Mouse (Mus musculus): Measurements from ENCODE around the gene Ppm1n. TPM values are rescaled to one million over a fixed set of nuclear protein-coding genes. Genes with fewer than 3 reads are reported as not detected.
A peak's percentile ranks its signal among the peaks of the same experiment; 100 is the strongest.

Ppm1n gene
- polyA plus RNA-seq, 1 experiment from 2014 or later = not detected

DNA sequence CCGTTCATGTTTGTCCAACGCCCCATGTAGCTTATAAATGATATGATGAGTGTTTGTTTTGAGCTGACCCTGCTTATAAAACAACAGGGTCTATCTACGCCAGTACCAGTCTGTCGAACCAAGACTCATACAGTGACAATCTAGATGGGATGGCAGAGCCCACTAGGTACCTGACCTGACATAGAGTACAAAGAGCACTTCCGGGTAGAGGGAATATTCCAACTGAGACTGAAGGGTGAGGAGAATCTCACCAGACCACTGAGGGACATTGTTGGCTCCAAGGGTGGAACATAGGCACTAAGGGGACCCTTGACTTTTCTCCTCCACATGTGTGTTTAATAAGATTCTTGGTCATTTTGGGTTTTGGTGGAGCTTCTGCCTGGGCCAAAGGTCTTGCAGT, 50.5 kb downstream of the Ppm1n start:
- H3K27ac ChIP-seq (ENCODE audit: low read depth, low read length) = peak overlapping the region; percentile 64; the same call in 1 of the 2 replicates
- peak overlapping the region; percentile 31 for H3K9ac ChIP-seq (ENCODE audit: low read depth, low read length)
- peaks cover 6% of the 10 kb centered on the region for H3K4me1 ChIP-seq (replicated peaks; ENCODE audit: control insufficient read depth, insufficient read depth, low read length)
- no peak for ATAC-seq (ENCODE audit: low FRiP score)
- H3K4me3 ChIP-seq (ENCODE audit: low read depth, low read length) = peak overlapping the region; percentile 50
- no peaks in the 10 kb centered on the region for H3K27me3 ChIP-seq (ENCODE audit: control insufficient read depth, insufficient read depth, low read length)
- no peak for DNase-seq (ENCODE audit: low spot score)
- 52% methylated on average over 5 of the region's 5 CpGs for WGBS
- no peaks in the 10 kb centered on the region for H3K9me3 ChIP-seq (ENCODE audit: control insufficient read depth, low read length)
- H3K36me3 ChIP-seq (ENCODE audit: control insufficient read depth, insufficient read depth, low read length) = no peaks in the 10 kb centered on the region
- peak overlapping the region; percentile 54 for H3K4me2 ChIP-seq (replicated peaks; ENCODE audit: low read depth, low read length)

DNA sequence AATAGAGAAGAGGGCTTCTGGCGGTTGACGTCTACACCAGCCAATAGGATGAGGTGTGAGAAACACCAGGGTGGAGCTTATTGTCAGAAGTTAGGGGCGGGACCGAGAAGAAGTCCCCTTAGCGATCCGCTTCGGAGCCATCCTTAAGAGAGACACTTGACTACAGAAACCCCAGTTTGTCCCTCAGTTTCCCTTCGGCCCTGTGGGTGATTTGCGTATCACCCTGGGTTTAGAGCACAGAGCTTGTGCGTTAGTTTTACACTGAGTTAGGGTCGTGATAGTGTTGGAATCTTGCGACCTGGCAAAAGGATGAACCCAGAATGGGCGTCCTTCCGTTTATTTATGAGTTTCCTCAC, 51.1 kb downstream of the Ppm1n start:
- no peak for DNase-seq (ENCODE audit: low spot score)
- ATAC-seq (ENCODE audit: low FRiP score) = no peak
- H3K9ac ChIP-seq (ENCODE audit: low read depth, low read length) = peak overlapping the region; percentile 31
- 0% methylated on average over 14 of the region's 14 CpGs for WGBS
- H3K4me2 ChIP-seq (replicated peaks; ENCODE audit: low read depth, low read length) = peak overlapping the region; percentile 54
- peak overlapping the region; percentile 64; the same call in 1 of the 2 replicates for H3K27ac ChIP-seq (ENCODE audit: low read depth, low read length)
- H3K36me3 ChIP-seq (ENCODE audit: control insufficient read depth, insufficient read depth, low read length) = no peaks in the 10 kb centered on the region
- H3K9me3 ChIP-seq (ENCODE audit: control insufficient read depth, low read length) = no peaks in the 10 kb centered on the region
- H3K27me3 ChIP-seq (ENCODE audit: control insufficient read depth, insufficient read depth, low read length) = no peaks in the 10 kb centered on the region
- H3K4me3 ChIP-seq (ENCODE audit: low read depth, low read length) = peak overlapping the region; percentile 50
- peaks cover 6% of the 10 kb centered on the region for H3K4me1 ChIP-seq (replicated peaks; ENCODE audit: control insufficient read depth, insufficient read depth, low read length)

DNA sequence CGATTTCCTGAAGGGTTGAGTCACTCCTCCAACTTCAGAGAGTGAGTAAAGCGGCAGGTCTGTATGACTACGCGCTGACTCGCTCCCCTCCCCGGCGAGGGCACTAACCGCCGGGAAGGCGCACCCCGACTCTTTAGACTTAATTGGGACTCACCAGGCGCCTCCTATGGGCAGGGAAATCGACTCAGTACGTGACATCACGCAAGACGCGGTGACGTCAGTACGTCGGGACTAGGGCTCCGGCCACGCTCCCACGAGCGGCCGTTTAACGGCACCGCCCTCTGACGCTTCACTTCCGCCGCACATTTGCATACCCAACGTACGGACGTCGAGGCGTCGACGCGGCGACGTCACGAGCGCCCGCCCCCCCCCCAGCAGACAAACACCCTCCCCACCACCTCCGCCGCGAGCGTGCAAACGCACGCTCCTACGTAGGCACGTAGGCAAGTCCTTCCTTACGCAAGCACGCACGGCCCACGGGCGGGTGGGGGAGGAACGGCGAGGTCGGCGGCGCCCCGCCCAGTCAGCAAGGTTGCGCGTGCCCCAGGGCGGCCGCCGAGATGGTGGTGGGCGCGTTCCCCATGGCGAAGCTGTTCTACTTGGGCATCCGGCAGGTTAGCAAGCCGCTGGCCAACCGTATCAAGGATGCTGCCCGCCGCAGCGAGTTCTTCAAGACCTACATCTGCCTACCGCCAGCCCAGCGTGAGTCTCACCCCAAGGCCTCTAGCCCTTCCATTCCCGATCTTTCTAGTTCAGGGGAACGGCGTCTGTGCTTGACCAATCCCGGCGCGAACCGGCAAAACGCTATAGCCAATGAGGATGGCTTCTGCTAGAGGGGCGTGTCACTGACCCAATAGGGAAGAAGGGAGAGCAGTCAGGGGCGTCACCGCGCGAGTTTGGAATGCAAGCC, 51.7 kb downstream of the Ppm1n start, which contains the start of gene Opa3:
Gene Opa3 (plus strand): TSS at position 452 of the 910 bp plus-strand sequence.
- no peaks in the 10 kb centered on the region for H3K27me3 ChIP-seq (ENCODE audit: control insufficient read depth, insufficient read depth, low read length)
- ATAC-seq (ENCODE audit: low FRiP score) = peak; percentile 95
- under 1% methylated on average over 89 of the region's 91 CpGs for WGBS

DNA sequence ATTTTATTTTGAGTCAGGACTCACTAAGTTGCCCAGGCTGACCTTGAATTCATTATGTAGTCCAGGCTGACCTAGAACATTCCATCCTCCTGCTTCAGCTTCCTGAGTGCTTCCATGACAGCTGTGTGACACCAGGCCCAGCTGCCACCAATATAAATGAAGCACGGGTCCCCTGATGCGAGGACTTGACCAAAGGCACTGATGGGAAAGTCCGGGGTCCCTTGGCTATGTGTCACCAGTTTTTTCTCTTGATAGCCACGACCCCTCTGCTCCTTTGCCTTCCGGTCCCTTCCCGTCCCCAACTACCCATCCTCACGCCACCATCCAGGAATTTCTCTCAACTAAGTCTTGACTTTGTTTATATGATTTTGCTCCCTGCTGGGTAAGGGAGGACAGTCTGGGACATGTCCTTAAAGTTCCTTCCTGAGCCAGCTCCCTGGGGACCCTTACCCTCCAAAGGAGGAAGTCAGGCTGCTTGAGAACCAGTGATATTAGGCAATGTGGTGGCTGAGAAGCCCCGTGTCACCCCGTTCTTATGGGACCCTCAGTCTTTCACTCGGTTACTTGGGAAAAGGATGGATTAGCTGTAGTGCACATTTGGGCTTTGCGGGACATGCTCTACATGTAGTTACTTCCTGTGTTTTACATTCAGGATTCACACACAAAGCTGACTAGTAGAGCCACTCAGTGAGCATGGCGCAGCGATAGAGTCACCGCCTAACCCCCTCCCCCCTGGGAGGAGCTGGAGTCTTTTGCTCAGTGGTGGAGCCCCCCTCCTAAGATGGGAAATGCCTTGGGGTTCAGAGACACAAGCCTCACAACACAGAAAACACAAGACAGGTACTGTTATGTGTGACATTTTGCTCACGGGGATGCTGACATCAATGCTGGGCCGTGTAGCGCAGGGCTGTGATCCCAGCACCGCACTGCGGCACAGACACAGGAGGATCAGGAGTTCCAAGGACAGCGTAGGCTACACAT, 52.8 kb downstream of the Ppm1n start:
- Histone ChIP-seq H3K9me3 (ENCODE audit: control insufficient read depth, low read length) (no peaks in the 10 kb centered on the region), H3K36me3 (ENCODE audit: control insufficient read depth, insufficient read depth, low read length) (no peaks in the 10 kb centered on the region), H3K4me3 (ENCODE audit: low read depth, low read length) (peak overlapping the region; percentile 50), H3K27me3 (ENCODE audit: control insufficient read depth, insufficient read depth, low read length) (no peaks in the 10 kb centered on the region), H3K9ac (ENCODE audit: low read depth, low read length) (peak overlapping the region; percentile 80), H3K4me1 (replicated peaks; ENCODE audit: control insufficient read depth, insufficient read depth, low read length) (peaks cover 6% of the 10 kb centered on the region), H3K27ac (ENCODE audit: low read depth, low read length) (peak overlapping the region; percentile 98), H3K4me2 (replicated peaks; ENCODE audit: low read depth, low read length) (peak overlapping the region; percentile 80)
- peak; percentile 36 for ATAC-seq (ENCODE audit: low FRiP score)
- WGBS = 21% methylated on average over 20 of the region's 20 CpGs
- peak; percentile 59 for DNase-seq (ENCODE audit: low spot score)

More for the DNA sequence above, 51.7 kb downstream of the Ppm1n start, which contains the start of gene Opa3:
- peak within 1 kb of the TSS; percentile 80 for H3K4me2 ChIP-seq (replicated peaks; ENCODE audit: low read depth, low read length)
- peak; percentile 100 for DNase-seq (ENCODE audit: low spot score)
- peak within 1 kb of the TSS; percentile 80 for H3K9ac ChIP-seq (ENCODE audit: low read depth, low read length)
- H3K4me1 ChIP-seq (replicated peaks; ENCODE audit: control insufficient read depth, insufficient read depth, low read length) = peaks cover 6% of the 10 kb centered on the region
- H3K36me3 ChIP-seq (ENCODE audit: control insufficient read depth, insufficient read depth, low read length) = no peaks in the 10 kb centered on the region
- peak within 1 kb of the TSS; percentile 50 for H3K4me3 ChIP-seq (ENCODE audit: low read depth, low read length)
- H3K27ac ChIP-seq (ENCODE audit: low read depth, low read length) = peak within 1 kb of the TSS; percentile 98
- no peaks in the 10 kb centered on the region for H3K9me3 ChIP-seq (ENCODE audit: control insufficient read depth, low read length)

Other genes starting within 250 kb of the Ppm1n start
- not detected in 2 replicates for gene Rsph6a, start 225.4 kb downstream of the Ppm1n start, polyA plus RNA-seq (2014; fragmentation: Nextera tagmentation; extraction: Ambion mirVana)
- 18.3 and 20.2 TPM in 2 replicates for gene Dmwd, start 203.8 kb downstream of the Ppm1n start, polyA plus RNA-seq (2014; fragmentation: Nextera tagmentation; extraction: Ambion mirVana)
- gene Dmpk, start 196.2 kb downstream of the Ppm1n start, polyA plus RNA-seq (2014; fragmentation: Nextera tagmentation; extraction: Ambion mirVana) = 10.3 and 12.2 TPM in 2 replicates
- gene Six5, start 185.5 kb downstream of the Ppm1n start, polyA plus RNA-seq (2014; fragmentation: Nextera tagmentation; extraction: Ambion mirVana) = 6.2 and 7.2 TPM in 2 replicates
- 1.0 and 1.4 TPM in 2 replicates for gene Gm4969, start 161.7 kb downstream of the Ppm1n start, polyA plus RNA-seq (2014; fragmentation: Nextera tagmentation; extraction: Ambion mirVana)
- 8.7 and 8.8 TPM in 2 replicates for gene Fbxo46, start 160.2 kb downstream of the Ppm1n start, polyA plus RNA-seq (2014; fragmentation: Nextera tagmentation; extraction: Ambion mirVana)
- gene Qpctl, start 130.8 kb downstream of the Ppm1n start, polyA plus RNA-seq (2014; fragmentation: Nextera tagmentation; extraction: Ambion mirVana) = 11.7 and 12.0 TPM in 2 replicates
- 143 and 149 TPM in 2 replicates for gene Snrpd2, start 130.3 kb downstream of the Ppm1n start, polyA plus RNA-seq (2014; fragmentation: Nextera tagmentation; extraction: Ambion mirVana)
- gene Gipr, start 113.9 kb downstream of the Ppm1n start, polyA plus RNA-seq (2014; fragmentation: Nextera tagmentation; extraction: Ambion mirVana) = 0.89 and 1.7 TPM in 2 replicates
- gene Eml2, start 103.6 kb downstream of the Ppm1n start, polyA plus RNA-seq (2014; fragmentation: Nextera tagmentation; extraction: Ambion mirVana) = 1.4 and 2.0 TPM in 2 replicates
- 1.6 and 2.6 TPM in 2 replicates for gene Gpr4, start 67.5 kb downstream of the Ppm1n start, polyA plus RNA-seq (2014; fragmentation: Nextera tagmentation; extraction: Ambion mirVana)
- gene Opa3, start 51.7 kb downstream of the Ppm1n start, polyA plus RNA-seq (2014; fragmentation: Nextera tagmentation; extraction: Ambion mirVana) = 42.2 and 42.4 TPM in 2 replicates
- 29.2 and 50.2 TPM in 2 replicates for gene Vasp, start 8.2 kb downstream of the Ppm1n start, polyA plus RNA-seq (2014; fragmentation: Nextera tagmentation; extraction: Ambion mirVana)
- gene Rtn2, start 2.6 kb upstream of the Ppm1n start, polyA plus RNA-seq (2014; fragmentation: Nextera tagmentation; extraction: Ambion mirVana) = 49.6 and 52.1 TPM in 2 replicates
- gene Fosb, start 30.0 kb upstream of the Ppm1n start, polyA plus RNA-seq (2014; fragmentation: Nextera tagmentation; extraction: Ambion mirVana) = not detected in 2 replicates
- gene Ercc1, start 64.7 kb upstream of the Ppm1n start, polyA plus RNA-seq (2014; fragmentation: Nextera tagmentation; extraction: Ambion mirVana) = 108 and 112 TPM in 2 replicates
- gene Cd3eap, start 79.4 kb upstream of the Ppm1n start, polyA plus RNA-seq (2014; fragmentation: Nextera tagmentation; extraction: Ambion mirVana) = 14.7 and 15.2 TPM in 2 replicates
- gene Ppp1r13l, start 79.7 kb upstream of the Ppm1n start, polyA plus RNA-seq (2014; fragmentation: Nextera tagmentation; extraction: Ambion mirVana) = 3.2 and 5.0 TPM in 2 replicates
- 7.7 and 8.7 TPM in 2 replicates for gene Ercc2, start 101.9 kb upstream of the Ppm1n start, polyA plus RNA-seq (2014; fragmentation: Nextera tagmentation; extraction: Ambion mirVana)
- gene Klc3, start 124.0 kb upstream of the Ppm1n start, polyA plus RNA-seq (2014; fragmentation: Nextera tagmentation; extraction: Ambion mirVana) = 2.3 TPM in 2 replicates
- 0.13 TPM in 1 of 2 replicates, not detected in the other for gene Ckm, start 124.7 kb upstream of the Ppm1n start, polyA plus RNA-seq (2014; fragmentation: Nextera tagmentation; extraction: Ambion mirVana)
- gene Mark4, start 178.8 kb upstream of the Ppm1n start, polyA plus RNA-seq (2014; fragmentation: Nextera tagmentation; extraction: Ambion mirVana) = 11.5 and 13.3 TPM in 2 replicates
- 0.66 and 0.76 TPM in 2 replicates for gene Exoc3l2, start 183.3 kb upstream of the Ppm1n start, polyA plus RNA-seq (2014; fragmentation: Nextera tagmentation; extraction: Ambion mirVana)
- gene Bloc1s3, start 228.3 kb upstream of the Ppm1n start, polyA plus RNA-seq (2014; fragmentation: Nextera tagmentation; extraction: Ambion mirVana) = 2.4 and 2.5 TPM in 2 replicates
- 45.7 and 49.8 TPM in 2 replicates for gene Trappc6a, start 228.3 kb upstream of the Ppm1n start, polyA plus RNA-seq (2014; fragmentation: Nextera tagmentation; extraction: Ambion mirVana)
- gene Nkpd1, start 237.8 kb upstream of the Ppm1n start, polyA plus RNA-seq (2014; fragmentation: Nextera tagmentation; extraction: Ambion mirVana) = 0.10 and 0.17 TPM in 2 replicates